Mouse (Mus musculus) brain, embryonic 14.5 days (tissue): ENCODE results near the gene Gm30302.

Experiments used
- CTCF ChIP-seq: fragments of 200-500 bp; IDR thresholded peaks from 2 replicates; pipeline ENCODE4 v1.5.1; 2012; ENCODE audit warnings: inconsistent platforms, mild to moderate bottlenecking, moderate library complexity, borderline replicate concordance; ENCODE audit not compliant: insufficient read depth, insufficient read length; ENCODE audit errors: extremely low read depth
- POLR2A ChIP-seq: fragments of 200-500 bp; IDR thresholded peaks from 2 replicates; pipeline ENCODE4 v1.6.1; 2012; ENCODE audit warnings: mild to moderate bottlenecking, inconsistent platforms, borderline replicate concordance; ENCODE audit not compliant: poor library complexity, insufficient read depth, insufficient read length, severe bottlenecking; ENCODE audit errors: extremely low read depth

DNA sequence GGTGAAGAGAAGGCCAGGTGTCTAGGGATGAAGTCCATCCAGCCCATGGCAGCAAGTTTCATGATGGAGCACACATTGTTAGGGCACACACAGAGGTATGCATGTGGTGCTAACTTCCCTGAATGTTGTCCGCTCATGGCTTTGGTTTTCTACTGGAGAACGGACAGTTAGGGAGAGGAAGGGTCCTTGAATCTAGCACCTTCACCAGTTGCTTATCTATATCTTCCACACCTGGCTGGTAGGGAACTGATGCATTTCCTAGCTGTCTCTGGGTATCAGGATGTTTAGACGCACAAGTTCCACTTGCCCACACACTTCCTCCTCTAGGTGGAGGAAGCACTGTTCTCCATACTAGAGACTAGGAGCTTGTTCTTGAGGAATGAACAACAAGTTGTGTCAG, 46.9 kb upstream of the Gm30302 start:
- TF ChIP-seq CTCF (no peak), POLR2A (no peak)
